Mouse (Mus musculus): ENCODE measurements around the gene Irf9. TPM values are rescaled to one million over a fixed set of nuclear protein-coding genes. Genes with fewer than 3 reads are reported as not detected.

Gene Irf9
- polyA plus RNA-seq, 1 experiment from 2014 or later, result 14.7 TPM

DNA sequence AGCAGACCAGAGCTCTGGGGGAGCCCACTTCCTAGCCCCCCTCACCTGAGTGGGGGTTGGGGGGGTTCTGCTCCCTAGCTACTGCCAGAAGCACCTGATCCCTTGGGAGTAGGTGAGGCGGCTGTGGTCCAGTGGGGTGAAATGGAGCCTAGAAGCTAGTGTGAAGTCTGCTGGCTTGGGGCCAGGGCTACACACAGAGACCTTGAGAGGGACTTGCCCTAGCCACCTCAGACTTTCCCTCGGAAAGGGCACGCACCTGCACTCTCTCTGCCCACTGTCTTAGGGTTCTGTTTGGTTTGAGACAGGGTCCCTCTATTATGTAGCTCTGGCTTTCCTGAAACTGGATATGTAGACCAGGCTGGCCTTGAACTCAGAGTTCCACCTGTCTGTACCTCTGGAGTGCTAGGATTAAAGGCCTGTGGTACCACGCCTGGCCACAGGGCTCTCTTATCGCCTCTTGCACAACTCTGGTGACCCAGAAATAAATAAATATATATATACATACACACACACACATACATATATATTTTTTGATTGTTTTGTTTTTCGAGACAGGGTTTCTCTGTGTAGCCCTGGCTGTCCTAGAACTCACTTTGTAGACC is 24.6 kb upstream of the Irf9 start:
- H3K4me1 ChIP-seq (replicated peaks; ENCODE audit: control insufficient read depth, insufficient read depth), result no peaks in the 10 kb centered on the region
- H3K9ac ChIP-seq (ENCODE audit: low read length), result peak overlapping the region; percentile 88
- peak overlapping the region; percentile 91 for H3K27ac ChIP-seq (replicated peaks)
- H3K4me2 ChIP-seq (replicated peaks; ENCODE audit: low read depth), result peak overlapping the region; percentile 94
- DNase-seq (ENCODE audit: low spot score) (peak; percentile 67), ATAC-seq (ENCODE audit: low FRiP score, low TSS enrichment) (peak; percentile 39)
- no peaks in the 10 kb centered on the region for H3K9me3 ChIP-seq (ENCODE audit: control insufficient read depth, low read length)
- TF ChIP-seq CTCF (IDR thresholded peaks at IDR 0.05; ENCODE audit: low read depth) (no peak), EP300 (optimal IDR thresholded peaks at IDR 0.05) (no peak)
- H3K27me3 ChIP-seq (ENCODE audit: control insufficient read depth, insufficient read depth, low read length), result no peaks in the 10 kb centered on the region
- WGBS, result 24% methylated on average over 6 of the region's 6 CpGs
- H3K4me3 ChIP-seq (ENCODE audit: low read depth, low read length), result peak overlapping the region; percentile 81
- peaks cover 4% of the 10 kb centered on the region; the same call in 1 of the 2 replicates for H3K36me3 ChIP-seq (ENCODE audit: control insufficient read depth, insufficient read depth, low read length)

DNA sequence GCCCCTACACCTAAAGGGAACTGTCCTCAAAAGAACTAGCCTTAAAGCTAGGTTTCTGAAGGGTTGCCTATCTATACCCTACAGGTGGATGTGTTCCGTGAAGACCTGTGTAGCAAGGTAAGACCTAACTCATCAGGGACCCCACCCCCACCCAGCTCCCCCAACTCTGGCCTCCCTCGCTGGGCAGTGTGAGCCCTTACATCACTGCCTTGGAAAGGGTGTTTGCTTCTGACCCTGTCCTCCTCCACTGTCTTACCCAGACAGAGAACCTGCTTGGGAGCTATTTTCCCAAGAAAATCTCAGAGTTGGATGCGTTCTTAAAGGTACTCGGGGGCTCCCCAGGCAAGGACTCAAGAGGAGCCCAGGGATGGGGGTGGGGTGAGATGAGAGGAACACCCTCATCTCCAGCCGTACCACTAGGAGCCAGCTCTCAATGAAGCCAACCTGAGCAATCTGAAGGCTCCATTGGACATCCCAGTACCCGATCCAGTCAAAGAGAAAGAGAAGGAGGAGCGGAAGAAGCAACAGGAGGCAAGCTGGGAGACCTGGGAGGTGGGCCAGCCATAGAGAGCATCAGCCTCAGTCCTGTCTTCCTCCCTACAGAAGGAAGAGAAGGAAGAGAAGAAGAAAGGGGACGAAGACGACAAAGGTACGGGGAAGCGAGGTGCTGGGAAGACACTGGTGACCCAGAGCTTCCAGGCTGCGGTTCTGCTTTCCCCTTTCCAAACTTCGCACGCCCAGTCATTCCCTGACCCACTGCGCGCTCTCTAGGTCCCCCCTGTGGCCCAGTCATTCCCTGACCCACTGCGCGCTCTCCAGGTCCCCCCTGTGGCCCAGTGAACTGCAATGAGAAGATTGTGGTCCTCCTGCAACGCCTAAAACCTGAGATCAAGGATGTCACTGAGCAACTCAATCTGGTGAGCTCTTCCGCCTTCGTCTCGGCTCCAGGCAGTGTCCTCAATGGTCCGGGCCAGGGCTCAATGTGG is 23.6 kb upstream of the Irf9 start:
- Histone ChIP-seq H3K27me3 (ENCODE audit: control insufficient read depth, insufficient read depth, low read length) (no peaks in the 10 kb centered on the region), H3K4me2 (replicated peaks; ENCODE audit: low read depth) (no peak overlapping the region), H3K9ac (ENCODE audit: low read length) (no peak overlapping the region), H3K4me3 (ENCODE audit: low read depth, low read length) (no peak overlapping the region), H3K27ac (replicated peaks) (no peak overlapping the region), H3K36me3 (ENCODE audit: control insufficient read depth, insufficient read depth, low read length) (peaks cover 4% of the 10 kb centered on the region; the same call in 1 of the 2 replicates), H3K9me3 (ENCODE audit: control insufficient read depth, low read length) (no peaks in the 10 kb centered on the region), H3K4me1 (replicated peaks; ENCODE audit: control insufficient read depth, insufficient read depth) (peaks cover 3% of the 10 kb centered on the region; the same call in 1 of the 2 replicates)
- TF ChIP-seq CTCF (IDR thresholded peaks at IDR 0.05; ENCODE audit: low read depth), result 0 out of 2 replicates have a peak, but pooled peaks have one; percentile 4
- TF ChIP-seq EP300 (optimal IDR thresholded peaks at IDR 0.05), result no peak
- 89% methylated on average over 21 of the region's 23 CpGs for WGBS
- ATAC-seq (ENCODE audit: low FRiP score, low TSS enrichment) (no peak), DNase-seq (ENCODE audit: low spot score) (no peak)

DNA sequence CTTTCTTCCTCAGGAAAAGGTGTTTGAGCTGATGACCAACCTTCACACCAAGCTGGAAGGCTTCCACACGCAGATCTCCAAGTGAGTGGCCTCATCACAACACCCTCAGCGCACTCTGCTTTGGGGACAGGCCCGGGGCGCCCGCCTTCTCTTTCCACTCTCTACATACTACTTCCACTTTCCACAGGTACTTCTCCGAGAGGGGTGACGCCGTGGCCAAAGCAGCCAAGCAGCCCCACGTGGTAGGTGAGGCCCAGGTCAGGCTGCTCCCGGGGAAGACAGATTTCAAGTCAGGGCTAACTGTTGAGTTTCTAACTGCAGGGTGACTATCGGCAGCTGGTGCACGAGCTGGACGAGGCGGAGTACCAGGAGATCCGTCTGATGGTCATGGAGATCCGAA is 22.6 kb upstream of the Irf9 start:
- H3K4me2 ChIP-seq (replicated peaks; ENCODE audit: low read depth), result no peak overlapping the region
- H3K9me3 ChIP-seq (ENCODE audit: control insufficient read depth, low read length), result no peaks in the 10 kb centered on the region
- H3K4me3 ChIP-seq (ENCODE audit: low read depth, low read length), result no peak overlapping the region
- no peaks in the 10 kb centered on the region for H3K27me3 ChIP-seq (ENCODE audit: control insufficient read depth, insufficient read depth, low read length)
- H3K4me1 ChIP-seq (replicated peaks; ENCODE audit: control insufficient read depth, insufficient read depth), result peaks cover 3% of the 10 kb centered on the region; the same call in 1 of the 2 replicates
- TF ChIP-seq CTCF (IDR thresholded peaks at IDR 0.05; ENCODE audit: low read depth) (no peak), EP300 (optimal IDR thresholded peaks at IDR 0.05) (no peak)
- WGBS, result 93% methylated on average over 16 of the region's 16 CpGs
- H3K36me3 ChIP-seq (ENCODE audit: control insufficient read depth, insufficient read depth, low read length), result peaks cover 4% of the 10 kb centered on the region; the same call in 1 of the 2 replicates
- no peak overlapping the region for H3K27ac ChIP-seq (replicated peaks)
- ATAC-seq (ENCODE audit: low FRiP score, low TSS enrichment) (no peak), DNase-seq (ENCODE audit: low spot score) (no peak)
- no peak overlapping the region for H3K9ac ChIP-seq (ENCODE audit: low read length)

DNA sequence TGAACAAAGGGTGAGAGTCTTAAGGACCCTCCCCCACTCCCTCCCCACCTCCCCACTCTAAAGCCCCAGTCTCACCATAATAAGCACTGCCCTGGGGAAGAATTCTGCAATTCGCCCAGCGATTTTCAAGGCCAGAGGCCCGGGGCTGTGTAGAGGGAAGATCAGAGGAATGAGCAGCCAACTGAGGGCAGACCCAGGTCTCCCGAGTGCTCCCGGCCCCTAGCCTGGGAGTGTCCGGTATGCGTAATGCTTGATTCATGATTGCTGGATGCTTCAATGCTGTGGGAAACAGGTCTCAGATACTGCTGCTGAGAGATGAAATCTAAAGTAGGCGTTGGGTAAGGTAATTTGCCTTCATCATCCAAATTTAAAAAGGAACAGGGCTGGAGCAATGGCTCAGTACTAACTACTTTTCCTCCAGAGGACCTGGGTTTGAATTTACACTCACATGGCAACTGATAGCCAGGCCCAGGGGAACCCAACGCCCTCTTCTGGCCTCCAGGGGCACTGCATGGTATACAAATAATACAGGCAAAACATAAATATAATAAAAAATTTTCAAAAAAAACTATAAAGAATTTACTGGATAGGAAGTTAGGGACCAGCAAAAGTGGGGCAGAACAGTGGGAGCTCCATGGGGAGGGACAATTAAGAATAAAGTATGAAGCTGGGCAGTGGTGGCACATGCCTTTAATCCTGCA is 21.2 kb upstream of the Irf9 start:
- 70% methylated on average over 9 of the region's 9 CpGs for WGBS

DNA sequence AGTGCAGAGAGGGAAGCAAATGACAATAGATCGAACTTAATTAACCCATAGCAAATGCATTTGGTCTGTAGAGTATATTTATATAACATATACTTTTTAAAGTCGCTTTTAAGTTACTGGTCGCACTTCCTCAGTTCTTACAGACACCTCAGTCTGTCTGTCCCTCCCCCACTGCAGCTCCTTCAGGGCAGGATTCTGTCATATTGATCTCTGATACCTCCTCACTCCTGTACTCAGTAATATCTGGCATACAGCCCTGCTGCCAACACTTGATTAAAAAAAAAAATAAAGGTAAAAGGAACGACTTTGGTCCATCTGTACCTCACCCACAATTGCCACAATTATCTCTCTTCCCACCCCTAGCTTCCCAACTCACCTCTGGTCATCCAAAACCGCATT is 19.1 kb upstream of the Irf9 start:
- H3K4me3 ChIP-seq (ENCODE audit: low read depth, low read length), result peak overlapping the region; percentile 53
- H3K4me2 ChIP-seq (replicated peaks; ENCODE audit: low read depth), result peak overlapping the region; percentile 86
- H3K4me1 ChIP-seq (replicated peaks; ENCODE audit: control insufficient read depth, insufficient read depth), result peaks cover 3% of the 10 kb centered on the region; the same call in 1 of the 2 replicates
- H3K9me3 ChIP-seq (ENCODE audit: control insufficient read depth, low read length), result no peaks in the 10 kb centered on the region
- 40% methylated on average over 5 of the region's 5 CpGs for WGBS
- TF ChIP-seq EP300 (optimal IDR thresholded peaks at IDR 0.05) (no peak), CTCF (IDR thresholded peaks at IDR 0.05; ENCODE audit: low read depth) (no peak)
- ATAC-seq (ENCODE audit: low FRiP score, low TSS enrichment) (no peak), DNase-seq (ENCODE audit: low spot score) (no peak)
- no peak overlapping the region for H3K9ac ChIP-seq (ENCODE audit: low read length)
- no peaks in the 10 kb centered on the region for H3K27me3 ChIP-seq (ENCODE audit: control insufficient read depth, insufficient read depth, low read length)
- no peak overlapping the region for H3K27ac ChIP-seq (replicated peaks)
- H3K36me3 ChIP-seq (ENCODE audit: control insufficient read depth, insufficient read depth, low read length), result peaks cover 4% of the 10 kb centered on the region; the same call in 1 of the 2 replicates

More for the DNA sequence above, 21.2 kb upstream of the Irf9 start:
- H3K27me3 ChIP-seq (ENCODE audit: control insufficient read depth, insufficient read depth, low read length), result no peaks in the 10 kb centered on the region
- H3K9me3 ChIP-seq (ENCODE audit: control insufficient read depth, low read length), result no peaks in the 10 kb centered on the region
- peaks cover 3% of the 10 kb centered on the region; the same call in 1 of the 2 replicates for H3K4me1 ChIP-seq (replicated peaks; ENCODE audit: control insufficient read depth, insufficient read depth)
- DNase-seq (ENCODE audit: low spot score) (no peak), ATAC-seq (ENCODE audit: low FRiP score, low TSS enrichment) (no peak)
- TF ChIP-seq EP300 (optimal IDR thresholded peaks at IDR 0.05), result no peak
- peak; percentile 56 for TF ChIP-seq CTCF (IDR thresholded peaks at IDR 0.05; ENCODE audit: low read depth)
- H3K4me3 ChIP-seq (ENCODE audit: low read depth, low read length), result no peak overlapping the region
- H3K36me3 ChIP-seq (ENCODE audit: control insufficient read depth, insufficient read depth, low read length), result peaks cover 4% of the 10 kb centered on the region; the same call in 1 of the 2 replicates
- H3K4me2 ChIP-seq (replicated peaks; ENCODE audit: low read depth), result no peak overlapping the region
- no peak overlapping the region for H3K27ac ChIP-seq (replicated peaks)
- H3K9ac ChIP-seq (ENCODE audit: low read length), result no peak overlapping the region

All from stomach, postnatal 0 days (tissue).